Mouse (Mus musculus) C2C12 (cell line): Measurements from ENCODE around the gene Gm20388.

Source experiments
- CEBPB ChIP-seq: IDR thresholded peaks from one replicate; pipeline ENCODE4 v1.6.1; 2011; ENCODE audit warnings: low read depth, mild to moderate bottlenecking, control low read depth, moderate library complexity
- CTCF ChIP-seq: IDR thresholded peaks from one replicate; pipeline ENCODE4 v1.5.1; 2011; ENCODE audit not compliant: control insufficient read depth, insufficient read depth, insufficient read length
- FOSL1 ChIP-seq: IDR thresholded peaks from one replicate; pipeline ENCODE4 v1.8.0; 2011; ENCODE audit warnings: mild to moderate bottlenecking, low read length; ENCODE audit not compliant: poor library complexity, insufficient read depth, severe bottlenecking
- MAX ChIP-seq: IDR thresholded peaks from one replicate; pipeline ENCODE4 v1.6.1; 2011; ENCODE audit warnings: mild to moderate bottlenecking, control low read depth
- MYOD1 ChIP-seq: IDR thresholded peaks from one replicate; pipeline ENCODE4 v1.6.1; 2011; ENCODE audit warnings: low read depth; ENCODE audit not compliant: control insufficient read depth, insufficient read length
- MYOG ChIP-seq: IDR thresholded peaks from one replicate; pipeline ENCODE4 v1.6.1; 2011; ENCODE audit not compliant: control insufficient read depth, insufficient read length; ENCODE audit errors: extremely low read depth
- USF1 ChIP-seq: IDR thresholded peaks from one replicate; pipeline ENCODE4 v1.6.1; 2011; ENCODE audit warnings: low read depth, mild to moderate bottlenecking, control low read depth, moderate library complexity

DNA sequence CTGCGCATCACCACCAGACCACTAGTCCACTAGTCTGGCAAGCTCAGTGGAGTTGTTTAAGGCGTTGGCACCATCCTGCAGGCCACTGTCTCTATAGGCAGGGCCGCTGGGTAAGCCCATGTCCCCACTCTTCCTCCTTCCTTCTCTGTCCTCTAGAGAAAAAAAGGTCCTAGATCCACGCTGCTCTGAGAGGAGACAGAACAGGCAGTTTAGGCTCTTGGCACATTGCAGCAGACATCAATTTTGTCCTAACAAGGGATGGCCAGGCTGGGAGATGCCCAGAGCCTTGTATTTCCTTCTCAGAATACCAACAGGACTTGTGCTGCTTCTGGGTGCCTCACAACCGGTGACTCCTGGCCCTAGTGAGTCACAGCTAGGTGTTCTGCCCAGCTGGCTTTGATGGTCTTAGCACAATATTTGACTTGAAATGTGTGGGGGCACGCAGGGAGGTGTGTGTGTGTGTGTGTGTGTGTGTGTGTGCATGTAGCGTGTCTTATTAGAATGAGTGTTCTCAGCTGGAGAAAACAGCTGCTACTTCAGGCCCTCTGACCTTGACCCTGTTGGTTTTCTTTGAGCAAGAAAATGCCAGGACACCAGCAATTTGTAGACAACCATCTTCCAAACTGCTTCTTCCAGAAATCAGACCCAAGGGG, 1967.3 kb downstream of the Gm20388 start:
- TF ChIP-seq CTCF (no peak), MYOG (no peak), CEBPB (no peak), USF1 (no peak), MYOD1 (no peak), MAX (no peak), FOSL1 (no peak)
